Mouse (Mus musculus): ENCODE measurements around the gene Phf7.

Gene Phf7

DNA sequence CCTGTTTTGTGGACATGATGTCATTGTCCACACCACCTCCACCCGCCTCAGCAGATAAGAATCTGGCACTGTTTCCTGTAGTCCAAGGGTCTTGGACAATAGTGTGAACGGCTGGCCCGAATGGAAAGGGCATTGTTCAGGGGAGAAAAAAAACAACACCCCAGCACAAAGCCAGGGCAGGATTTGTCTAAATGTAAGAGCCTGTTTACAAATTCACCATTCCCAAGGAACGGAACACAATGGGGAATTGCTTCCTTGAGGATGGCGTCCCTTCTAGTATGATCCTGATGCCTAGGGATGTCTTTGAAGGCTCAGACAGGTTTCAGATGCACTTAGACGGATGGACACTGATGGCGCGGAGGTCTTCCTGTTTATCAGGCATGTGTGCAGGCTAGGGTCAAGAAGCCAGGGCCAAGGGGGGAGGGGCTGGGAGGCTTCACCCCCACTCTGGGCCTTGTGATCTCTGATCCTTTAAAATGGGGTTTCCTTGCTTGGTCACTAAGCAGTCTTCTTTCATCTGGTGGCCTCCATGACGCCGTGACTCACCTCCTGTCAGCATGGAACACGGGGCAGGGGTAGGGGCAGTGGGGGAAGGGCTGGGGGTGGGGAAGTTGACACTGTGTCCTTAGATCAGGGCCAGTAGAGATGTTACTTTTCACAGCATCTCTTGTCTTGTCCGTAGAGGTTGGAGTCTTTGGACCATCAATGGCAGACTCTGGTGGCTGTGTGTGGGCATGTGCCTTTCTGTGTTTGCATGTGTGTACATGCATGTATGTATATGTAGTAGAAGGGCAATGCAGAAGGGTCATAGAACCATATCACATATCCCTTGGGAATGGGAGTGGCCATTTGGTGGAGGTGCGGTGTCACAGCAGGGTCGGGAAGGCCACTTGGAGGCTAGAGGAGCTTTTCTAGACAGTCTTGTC is 17.8 kb downstream of the Phf7 start:
- DNase-seq (ENCODE audit: low spot score in 2 of 2): no peak

GRCm38 (mm10) chr14:31232404-31233069 is 18.6 kb downstream of the Phf7 start:
- no peak for DNase-seq (ENCODE audit: low spot score in 2 of 2)

- no peak for DNase-seq (ENCODE audit: low spot score in 2 of 2)
Observed at GRCm38 (mm10) chr14:31230442-31230841, 20.7 kb downstream of the Phf7 start.

DNA sequence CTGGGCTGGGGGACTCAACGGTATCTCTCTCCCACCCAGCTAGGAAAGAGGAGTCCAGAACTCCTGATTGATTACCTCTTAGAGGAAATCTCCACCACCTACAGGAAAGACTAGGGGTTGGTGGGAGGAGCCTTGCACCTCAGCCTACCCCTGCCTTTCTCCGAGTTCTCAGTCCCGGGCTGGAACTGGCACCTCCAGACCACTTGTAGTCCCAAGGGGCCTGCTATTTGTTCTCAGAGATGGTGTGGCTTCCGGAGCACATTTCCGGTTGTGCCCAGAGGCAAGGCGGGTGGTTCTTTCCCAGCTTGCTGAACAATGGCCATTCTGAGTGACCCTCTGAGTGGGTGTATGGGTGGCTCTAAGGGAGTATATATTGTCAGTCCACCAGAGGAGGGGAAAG is 22.9 kb downstream of the Phf7 start:
- peak; percentile 72 to 78 for DNase-seq (ENCODE audit: low spot score in 2 of 2)

DNA sequence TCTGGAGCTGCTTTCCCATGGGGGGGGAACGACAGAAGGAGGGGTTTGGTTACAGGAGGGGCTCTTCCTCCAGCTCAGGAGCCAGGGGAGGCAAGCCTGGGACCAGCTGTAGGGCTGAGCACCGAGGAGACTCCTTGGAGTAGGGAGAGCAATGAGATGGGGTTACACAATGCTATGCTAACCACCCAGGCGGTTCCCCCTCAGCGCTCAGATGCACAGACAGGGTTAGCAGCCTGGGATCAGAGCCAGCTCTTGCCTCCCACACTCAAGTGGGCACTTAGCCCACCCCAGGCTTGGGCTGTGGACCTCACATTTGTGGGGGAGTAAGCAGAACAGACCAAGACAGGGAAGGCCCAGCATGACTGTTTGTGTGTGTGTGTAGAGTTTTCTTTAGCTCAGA is 24.1 kb downstream of the Phf7 start:
- DNase-seq (ENCODE audit: low spot score in 2 of 2): no peak

GRCm38 (mm10) chr14:31217666-31218065 is 33.5 kb downstream of the Phf7 start, which contains the start of gene Sema3g:
Gene Sema3g (plus strand): TSS chr14:31217860.
- DNase-seq (ENCODE audit: low spot score in 2 of 2): peak in 1 of 2 experiments; percentile 49

DNA sequence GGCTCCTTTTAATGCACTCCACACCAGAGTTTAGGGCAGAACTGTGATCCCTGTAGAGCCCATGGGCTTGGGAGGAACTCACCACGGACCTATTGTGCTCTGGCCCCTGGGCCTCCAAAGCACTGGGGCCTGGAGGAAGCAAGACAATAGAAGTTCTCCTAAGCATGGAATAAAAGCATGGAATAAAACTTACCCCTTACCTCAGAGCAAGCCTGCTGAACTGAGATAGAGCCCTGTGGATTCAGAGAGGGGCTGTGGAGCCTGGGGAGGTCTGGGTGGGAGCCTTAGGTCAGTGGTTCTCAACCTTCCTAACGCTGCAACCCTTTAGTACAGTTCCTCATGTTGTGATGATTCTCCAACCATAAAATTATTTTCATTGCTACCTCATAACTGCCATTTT is 34.3 kb downstream of the Phf7 start, which contains the start of gene Nisch:
Nisch (minus strand) TSS at position 101 of the 400 bp plus-strand sequence.
- no peak for DNase-seq (ENCODE audit: low spot score in 2 of 2)

GRCm38 (mm10) chr14:31215157-31216002 is 35.7 kb downstream of the Phf7 start:
- DNase-seq (ENCODE audit: low spot score in 2 of 2): peak; percentile 60 to 72

DNA sequence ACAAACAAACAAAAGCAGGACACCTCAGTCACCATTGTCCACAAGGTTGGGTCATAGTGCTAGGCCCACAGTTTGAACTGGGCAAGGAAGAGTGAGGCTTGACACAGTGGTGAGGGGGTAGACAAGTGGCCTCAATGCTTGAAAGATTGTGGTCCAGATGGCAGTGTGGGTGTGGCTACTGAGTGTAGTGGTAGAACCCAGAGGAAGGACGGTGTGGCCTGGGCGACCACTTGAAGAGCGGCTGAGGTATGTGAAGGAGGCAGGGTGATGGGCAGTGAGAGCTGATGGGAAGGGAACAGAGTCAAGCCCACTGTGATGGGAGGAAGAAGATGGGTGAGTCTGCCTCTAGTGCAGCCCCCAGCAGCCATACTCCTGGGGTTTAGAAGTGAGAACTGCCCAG is 36.4 kb downstream of the Phf7 start:
- DNase-seq (ENCODE audit: low spot score in 2 of 2): peak in 1 of 2 experiments; percentile 61

DNA sequence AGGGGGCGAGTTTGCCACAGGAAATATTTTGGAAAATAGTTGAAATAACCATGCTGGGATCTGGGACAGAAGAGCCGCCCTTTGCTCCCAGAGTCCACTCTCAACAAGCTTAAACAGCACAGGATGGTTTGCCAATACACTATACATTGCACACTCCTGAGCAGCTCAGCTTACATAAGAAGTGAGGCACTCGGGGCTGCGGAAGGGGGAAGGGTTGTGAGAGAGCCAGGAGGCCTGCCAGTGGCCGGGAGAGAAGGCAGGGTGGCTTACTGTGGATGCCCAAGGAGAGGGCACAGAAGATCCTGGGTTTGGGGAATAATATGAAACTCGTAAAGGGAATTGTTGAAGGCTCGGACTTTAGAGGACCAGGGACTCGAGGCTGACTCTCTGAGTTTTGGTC is 37.2 kb downstream of the Phf7 start:
- no peak for DNase-seq (ENCODE audit: low spot score in 2 of 2)

- DNase-seq (ENCODE audit: low spot score in 2 of 2): no peak
Observed at GRCm38 (mm10) chr14:31212499-31212898, 38.6 kb downstream of the Phf7 start.

- DNase-seq (ENCODE audit: low spot score in 2 of 2): no peak
Observed at GRCm38 (mm10) chr14:31211854-31212253, 39.3 kb downstream of the Phf7 start.

GRCm38 (mm10) chr14:31209133-31209557 is 42.0 kb downstream of the Phf7 start:
- no peak for DNase-seq (ENCODE audit: low spot score in 2 of 2)

GRCm38 (mm10) chr14:31208084-31208483 is 43.0 kb downstream of the Phf7 start, which contains the start of gene Tnnc1:
Gene Tnnc1 (plus strand): TSS chr14:31208312.
- DNase-seq (ENCODE audit: low spot score in 2 of 2): no peak

DNA sequence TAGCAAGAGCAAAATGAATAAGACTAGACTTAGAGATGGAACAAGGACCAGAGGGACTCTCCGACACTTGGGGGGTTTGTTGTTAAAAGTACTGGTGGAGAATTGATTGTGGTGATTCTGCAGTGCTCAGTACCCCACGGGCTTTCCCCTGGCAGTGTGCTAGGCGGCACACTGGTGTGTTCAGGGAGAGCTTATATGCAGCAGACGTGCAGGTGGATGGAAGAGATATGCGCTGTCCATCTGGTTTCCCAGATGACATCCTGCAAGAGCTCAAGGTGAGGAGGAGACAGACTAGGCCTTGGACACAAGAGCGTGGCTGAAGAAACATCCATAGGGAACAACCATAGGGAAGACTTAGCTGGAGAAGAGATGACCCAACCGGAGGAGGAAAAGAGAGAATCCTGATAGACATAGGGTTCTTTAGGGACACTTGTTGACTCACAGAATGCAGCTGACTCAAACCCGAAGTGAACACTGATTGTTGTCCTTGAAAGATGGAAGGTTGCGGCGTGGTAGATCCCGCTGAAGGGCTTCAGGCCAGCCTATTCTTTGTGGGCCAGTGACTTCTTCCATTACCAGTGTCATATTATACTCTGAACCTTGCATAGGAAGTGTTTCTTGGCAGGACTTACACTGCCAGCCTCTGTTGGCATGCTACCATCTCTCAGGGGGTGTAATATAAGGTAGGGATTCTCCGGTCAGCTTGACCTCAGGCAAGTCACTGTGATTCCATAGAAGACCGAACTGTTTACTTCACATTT is 43.9 kb downstream of the Phf7 start:
- DNase-seq (ENCODE audit: low spot score in 2 of 2): no peak

DNA sequence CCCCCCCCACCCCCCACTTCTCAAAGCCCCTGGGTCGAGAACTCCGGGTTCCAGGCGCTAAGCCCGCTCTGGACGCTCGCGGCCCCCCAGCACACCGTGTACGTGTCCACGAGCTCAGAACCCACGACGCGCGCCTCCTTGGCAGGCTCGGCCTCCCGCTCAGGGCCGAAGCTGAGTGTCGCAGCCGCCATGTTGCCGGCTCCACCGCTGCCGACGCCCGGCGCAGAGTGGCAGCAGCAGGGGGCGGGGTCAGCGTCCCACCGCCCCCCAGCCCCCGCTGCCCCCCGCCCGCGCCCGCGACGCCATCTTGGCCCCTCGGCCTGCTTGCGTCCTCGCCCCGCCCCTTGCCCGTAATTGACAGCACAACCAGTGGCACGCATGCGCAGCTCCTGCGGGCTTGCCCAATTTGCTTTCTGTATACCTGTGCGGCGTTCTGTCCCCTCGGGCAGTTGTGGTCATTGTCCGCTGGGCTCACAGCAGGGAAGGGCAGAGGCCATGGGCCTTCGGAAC is 44.6 kb downstream of the Phf7 start:
- peak; percentile 91 to 95 for DNase-seq (ENCODE audit: low spot score in 2 of 2)

GRCm38 (mm10) chr14:31205562-31206467 is 45.3 kb downstream of the Phf7 start:
- DNase-seq (ENCODE audit: low spot score in 2 of 2): no peak

GRCm38 (mm10) chr14:31205244-31205561 is 45.9 kb downstream of the Phf7 start:
- DNase-seq (ENCODE audit: low spot score in 2 of 2): no peak

- no peak for DNase-seq (ENCODE audit: low spot score in 2 of 2)
Observed at GRCm38 (mm10) chr14:31204844-31205243, 46.3 kb downstream of the Phf7 start.

DNA sequence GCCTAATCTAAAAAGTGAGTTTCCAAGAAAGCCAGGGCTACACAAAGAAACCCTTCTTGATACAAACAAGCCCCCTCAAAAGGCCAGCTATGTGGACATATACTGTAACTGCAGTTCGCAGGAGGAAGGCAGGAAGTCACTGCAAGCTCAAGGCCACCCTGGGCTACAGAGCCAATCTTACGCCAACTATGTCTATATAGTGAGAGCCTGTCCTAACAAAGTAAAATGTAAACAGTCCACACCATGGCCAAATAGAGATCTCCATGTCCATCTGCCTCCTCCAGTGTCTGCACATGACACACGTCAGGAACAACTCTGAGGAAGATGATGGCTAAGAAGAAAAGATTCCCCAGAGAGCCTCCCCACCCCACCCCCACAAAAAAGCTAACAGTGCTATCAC is 51.1 kb downstream of the Phf7 start:
- DNase-seq (ENCODE audit: low spot score in 2 of 2): no peak
